Mouse (Mus musculus): ENCODE results near the gene Uba6.

DNA sequence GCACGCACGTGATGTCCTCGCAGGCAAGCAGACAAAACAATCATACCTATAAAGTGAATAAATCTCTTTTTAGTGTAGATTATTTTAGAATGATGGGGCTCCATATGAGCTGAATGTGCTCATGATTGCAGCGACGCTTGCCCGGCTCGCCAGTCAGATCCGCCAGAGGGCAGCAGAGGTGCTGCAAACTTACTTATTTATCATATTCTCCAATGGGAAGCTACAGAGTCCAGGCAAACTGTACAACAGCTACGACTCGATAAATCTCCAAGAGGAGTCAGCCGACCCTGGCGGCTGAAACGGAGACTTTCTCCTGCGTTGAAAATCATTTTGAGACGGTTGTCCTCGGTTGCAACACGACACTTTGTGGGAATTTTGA lies 106.1 kb downstream of the Uba6 start:
- TF ChIP-seq USF1 (IDR thresholded peaks at IDR 0.05; ENCODE audit: low read depth) (no peak), CTCF (IDR thresholded peaks at IDR 0.05; ENCODE audit: control insufficient read depth, insufficient read depth, insufficient read length) (peak; percentile 62), FOSL1 (IDR thresholded peaks at IDR 0.05; ENCODE audit: insufficient read depth, low read length, poor library complexity, severe bottlenecking) (no peak), MYOG (IDR thresholded peaks at IDR 0.05; ENCODE audit: control insufficient read depth, extremely low read depth, insufficient read length) (no peak), MAX (IDR thresholded peaks at IDR 0.05) (peak; percentile 42)
